Mouse (Mus musculus): ENCODE data around the gene Slc5a11.

Gene Slc5a11

GRCm38 (mm10) chr7:123214365-123215075 is at the start of gene Slc5a11:
Slc5a11 (plus strand) TSS chr7:123214780.
- peak; percentile 53 to 73 for DNase-seq

DNA sequence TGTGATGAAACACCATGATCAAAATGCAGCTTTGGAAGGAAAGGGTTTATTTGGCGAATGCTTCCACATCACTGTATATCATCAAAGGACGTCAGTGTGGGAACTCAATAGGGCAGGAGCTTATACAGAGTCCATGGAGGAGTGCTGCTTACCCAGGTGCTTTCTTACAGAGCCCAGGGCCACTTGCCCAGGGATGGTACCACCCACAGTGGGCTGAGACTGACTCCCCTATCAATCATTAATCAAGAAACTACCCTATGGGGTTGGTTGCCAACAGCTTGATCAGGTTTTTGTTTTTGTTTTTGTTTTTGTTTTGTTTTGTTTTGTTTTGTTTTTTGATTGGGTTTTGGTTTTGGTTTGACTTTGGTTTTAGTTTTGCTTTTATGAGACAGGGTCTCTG is 47.1 kb upstream of the Slc5a11 start:
- no peak for DNase-seq

DNA sequence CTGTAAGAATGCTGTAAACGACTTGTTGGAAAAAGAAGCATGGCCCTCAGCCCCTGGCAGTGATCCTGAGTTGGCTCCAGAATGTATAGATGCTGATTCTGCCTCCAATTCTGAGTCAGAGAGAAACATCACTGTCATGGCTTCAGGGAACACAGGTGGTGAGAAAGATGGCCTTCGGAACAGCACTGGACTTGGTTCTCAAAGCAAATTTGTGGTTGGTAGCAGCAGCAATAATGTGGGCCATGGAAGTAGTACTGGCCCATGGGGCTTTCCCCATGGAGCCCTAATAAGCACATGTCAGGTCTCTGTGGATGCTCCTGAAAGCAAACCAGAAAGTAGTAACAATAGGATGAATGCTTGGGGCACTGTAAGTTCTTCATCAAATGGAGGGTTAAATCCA is 45.0 kb upstream of the Slc5a11 start:
- no peak for DNase-seq

DNA sequence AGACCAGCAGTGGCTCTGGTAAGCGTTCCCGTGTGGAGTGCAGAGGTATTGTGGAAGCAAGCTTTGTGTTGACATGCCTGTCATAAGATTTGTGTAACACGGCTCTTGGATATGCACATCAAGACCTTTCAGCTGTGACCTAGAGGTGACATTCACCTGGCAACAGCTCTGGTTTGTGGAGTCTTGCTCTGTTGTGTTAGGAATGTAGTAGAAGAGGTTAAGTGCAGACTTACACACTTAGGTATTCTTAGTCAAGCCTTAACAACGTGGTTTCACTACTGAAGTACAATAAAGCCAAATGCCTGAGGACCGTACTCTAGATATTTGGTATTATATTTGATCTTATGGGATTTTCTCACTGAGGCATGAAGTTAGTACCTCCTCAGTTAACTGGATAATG is 42.5 kb upstream of the Slc5a11 start:
- DNase-seq, result no peak

DNA sequence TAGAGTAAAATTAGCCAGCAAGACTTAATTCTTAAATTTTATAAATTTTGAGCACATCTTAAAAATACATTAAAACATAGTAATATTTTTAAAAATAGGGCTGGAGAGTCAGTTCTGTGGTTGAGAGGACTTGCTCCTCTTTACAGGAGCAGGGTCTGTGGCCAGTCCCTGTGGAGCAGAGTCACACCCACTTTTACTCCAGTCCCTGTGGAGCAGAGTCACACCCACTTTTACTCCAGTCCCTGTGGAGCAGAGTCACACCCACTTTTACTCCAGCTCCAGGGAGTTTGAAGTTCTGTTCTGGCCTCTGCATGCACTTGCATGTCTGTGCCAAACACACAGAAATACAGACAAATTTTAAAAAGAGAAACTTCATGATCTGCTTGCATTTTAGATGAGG is 37.4 kb upstream of the Slc5a11 start:
- no peak for DNase-seq

DNA sequence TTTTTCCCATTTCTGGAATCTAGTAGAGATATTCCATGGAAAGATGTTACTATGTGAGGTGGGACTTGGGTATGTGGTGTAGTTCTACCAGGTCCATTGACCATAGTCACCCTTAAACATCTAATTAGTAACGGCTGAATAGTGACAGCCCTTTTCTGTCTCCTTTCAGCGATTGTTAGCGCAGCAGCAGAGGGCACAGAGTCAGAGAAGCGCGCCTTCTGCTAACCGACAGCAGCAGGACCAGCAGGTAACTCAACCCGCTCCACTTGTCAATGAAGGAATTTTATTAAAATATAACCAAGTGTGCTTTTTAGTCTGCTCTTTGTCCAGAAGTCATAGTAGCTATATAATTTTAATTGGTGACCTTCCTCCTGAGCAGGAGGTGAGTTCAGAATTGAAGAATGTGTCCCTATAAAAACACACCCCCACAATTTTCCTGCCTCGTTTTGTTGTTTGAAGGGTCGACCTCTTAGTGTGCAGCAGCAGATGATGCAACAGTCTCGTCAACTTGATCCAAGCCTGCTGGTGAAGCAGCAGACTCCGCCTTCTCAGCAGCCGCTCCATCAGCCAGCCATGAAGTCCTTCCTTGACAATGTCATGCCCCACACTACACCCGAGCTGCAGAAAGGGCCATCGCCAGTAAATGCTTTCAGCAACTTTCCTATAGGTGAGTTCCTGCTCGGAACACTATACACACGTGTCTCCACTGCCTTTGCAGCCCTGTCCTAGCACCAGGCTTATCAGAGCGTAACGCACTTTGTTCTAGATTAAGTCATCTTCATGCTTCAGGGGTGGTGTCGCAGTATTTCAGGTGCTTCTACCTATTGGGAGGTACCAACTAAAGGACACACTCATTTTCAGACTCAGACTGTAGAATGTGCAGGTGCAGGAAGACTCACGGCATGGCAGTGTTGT is 32.5 kb upstream of the Slc5a11 start:
- DNase-seq, result peak; percentile 38 to 58

DNA sequence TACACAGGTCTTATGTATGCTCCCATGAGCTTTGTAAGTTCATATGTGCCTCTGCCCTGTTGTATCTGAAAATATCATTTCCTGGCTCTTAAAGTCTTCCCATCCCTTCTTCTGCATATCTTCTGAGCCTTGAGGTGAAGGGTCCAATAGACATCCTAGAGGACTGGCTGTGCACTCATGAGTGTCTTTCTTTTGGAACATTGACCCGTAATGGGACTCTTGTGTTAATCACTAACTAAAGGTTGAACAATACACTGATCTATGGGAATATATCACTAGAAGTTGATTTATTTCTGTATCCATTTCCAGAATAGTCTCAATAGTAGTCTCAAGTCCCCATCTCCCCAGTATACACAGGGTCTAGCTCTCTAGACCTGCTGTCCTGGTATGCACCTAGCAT is 29.7 kb upstream of the Slc5a11 start:
- no peak for DNase-seq

- DNase-seq, result peak; percentile 25 to 26
These were observed 28.1 kb upstream of the Slc5a11 start for GRCm38 (mm10) chr7:123186463-123186862.

GRCm38 (mm10) chr7:123187246-123187645 is 27.3 kb upstream of the Slc5a11 start:
- no peak for DNase-seq

- no peak for DNase-seq
These were observed 26.1 kb upstream of the Slc5a11 start for GRCm38 (mm10) chr7:123188462-123188861.

GRCm38 (mm10) chr7:123189762-123190161 is 24.8 kb upstream of the Slc5a11 start:
- no peak for DNase-seq

GRCm38 (mm10) chr7:123191731-123192130 is 22.8 kb upstream of the Slc5a11 start:
- DNase-seq, result peak in 1 of 2 experiments; percentile 17

- no peak for DNase-seq
These were observed 21.4 kb upstream of the Slc5a11 start for GRCm38 (mm10) chr7:123193201-123193600.

- DNase-seq, result no peak
These were observed 19.9 kb upstream of the Slc5a11 start for GRCm38 (mm10) chr7:123194696-123195095.

DNA sequence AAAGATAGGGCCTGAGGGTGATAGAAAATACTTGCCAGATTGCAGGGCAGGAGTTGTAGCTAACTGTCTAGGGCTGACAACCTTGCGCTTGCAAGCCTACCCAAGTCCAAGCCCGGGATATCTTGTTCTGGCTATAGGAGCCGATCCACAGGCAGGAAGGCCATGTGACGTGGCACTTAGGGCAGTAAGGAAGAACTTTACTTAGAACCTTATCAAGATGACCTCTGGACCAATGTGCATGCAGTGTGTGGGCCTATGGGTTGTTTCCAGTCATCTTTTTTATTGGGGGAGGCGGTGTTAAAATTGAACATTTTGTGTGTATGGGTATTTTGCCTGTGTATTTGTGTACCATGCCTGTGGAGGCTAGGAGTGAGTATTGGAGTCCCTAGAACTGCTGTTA is 18.1 kb upstream of the Slc5a11 start:
- no peak for DNase-seq

GRCm38 (mm10) chr7:123198695-123199094 is 15.9 kb upstream of the Slc5a11 start:
- DNase-seq, result peak in 1 of 2 experiments; percentile 58

- no peak for DNase-seq
These were observed 15.4 kb upstream of the Slc5a11 start for GRCm38 (mm10) chr7:123199151-123199550.

DNA sequence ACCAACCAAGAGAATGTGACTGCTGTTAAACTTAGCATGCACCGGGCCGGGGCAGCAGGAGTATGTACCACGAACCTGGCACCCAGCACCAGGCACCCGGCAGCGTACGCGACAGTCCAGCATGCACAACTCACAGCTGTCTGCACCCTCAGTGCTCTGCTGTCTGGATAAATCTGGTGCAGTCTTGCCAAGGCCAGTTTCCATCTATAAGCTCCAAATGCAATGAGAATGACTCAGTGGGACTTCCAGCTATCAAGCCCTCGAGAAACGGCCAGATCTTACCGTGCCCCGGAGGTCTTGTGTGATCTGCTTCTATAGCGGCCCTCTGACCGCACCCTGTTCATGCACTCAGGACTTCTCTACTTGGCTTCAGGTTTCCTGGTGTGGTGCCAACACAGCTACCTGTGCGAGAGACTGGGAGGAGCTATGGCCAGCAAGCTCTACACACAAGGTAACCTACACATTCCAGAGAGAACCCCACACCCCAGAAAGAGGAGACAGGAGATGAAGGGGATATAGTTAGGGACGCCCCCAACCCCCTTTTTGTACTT is 14.8 kb upstream of the Slc5a11 start:
- DNase-seq, result no peak

DNA sequence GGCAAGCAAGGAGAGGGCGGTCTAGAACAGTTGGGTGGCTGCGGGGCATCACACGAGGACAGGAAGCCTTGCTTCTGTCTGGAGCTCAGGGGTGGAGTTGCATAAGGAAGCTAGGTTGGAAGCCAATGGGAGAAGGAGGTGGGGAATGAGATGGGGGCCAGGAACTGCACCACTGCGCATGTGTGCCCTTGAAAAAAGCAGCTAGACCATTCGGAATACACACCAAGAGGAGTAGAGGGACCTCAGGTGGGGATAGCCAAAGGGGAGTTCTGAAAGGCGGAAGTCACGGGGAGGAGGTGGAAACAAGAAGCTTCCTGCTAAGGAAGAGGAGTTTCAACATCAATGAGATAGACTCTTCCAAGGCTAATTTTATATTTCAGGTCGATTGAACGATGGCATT is 13.9 kb upstream of the Slc5a11 start:
- DNase-seq, result no peak

- DNase-seq, result peak; percentile 79 to 83
These were observed 9.3 kb upstream of the Slc5a11 start for GRCm38 (mm10) chr7:123205261-123205660.

DNA sequence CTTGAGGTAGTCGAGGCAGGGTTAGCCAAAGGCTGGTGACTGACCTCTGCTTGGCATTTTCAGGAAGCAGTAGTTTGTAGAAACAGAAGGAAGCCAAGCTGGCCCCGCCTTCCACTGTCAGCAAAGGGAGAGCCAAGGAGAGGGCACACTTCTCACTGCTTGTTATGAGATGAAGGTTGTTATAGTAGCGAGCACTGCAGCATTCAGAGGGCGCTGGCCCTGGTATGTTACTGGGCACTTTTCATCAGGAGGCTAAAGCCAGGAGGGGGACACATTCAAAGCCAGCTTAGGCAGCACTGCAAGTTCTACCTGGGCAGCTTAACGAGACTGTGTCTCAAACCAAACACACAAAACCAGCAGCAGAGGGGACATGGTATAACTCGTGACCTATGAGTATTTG is 7.0 kb upstream of the Slc5a11 start:
- DNase-seq, result no peak

DNA sequence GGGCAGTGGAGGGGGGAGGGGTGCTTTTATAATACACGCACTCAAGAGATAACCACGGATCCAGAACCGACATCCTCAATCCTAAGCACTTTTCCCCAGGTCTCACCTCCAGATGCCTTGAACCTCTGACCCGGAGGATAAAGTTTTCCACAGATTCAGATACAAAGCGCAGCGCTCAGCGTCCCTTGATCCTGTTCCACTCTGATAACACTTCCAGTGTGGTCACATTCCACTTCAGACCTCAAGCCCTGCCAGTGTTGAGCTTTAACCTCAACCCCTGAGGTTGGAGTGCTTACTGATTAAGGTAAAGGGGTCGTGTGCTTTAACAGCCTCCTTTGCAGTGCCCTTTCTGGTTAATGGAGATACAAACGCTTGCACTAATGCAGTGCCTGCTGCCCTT is 4.7 kb upstream of the Slc5a11 start:
- no peak for DNase-seq

GRCm38 (mm10) chr7:123211461-123211860 is 3.1 kb upstream of the Slc5a11 start:
- no peak for DNase-seq

DNA sequence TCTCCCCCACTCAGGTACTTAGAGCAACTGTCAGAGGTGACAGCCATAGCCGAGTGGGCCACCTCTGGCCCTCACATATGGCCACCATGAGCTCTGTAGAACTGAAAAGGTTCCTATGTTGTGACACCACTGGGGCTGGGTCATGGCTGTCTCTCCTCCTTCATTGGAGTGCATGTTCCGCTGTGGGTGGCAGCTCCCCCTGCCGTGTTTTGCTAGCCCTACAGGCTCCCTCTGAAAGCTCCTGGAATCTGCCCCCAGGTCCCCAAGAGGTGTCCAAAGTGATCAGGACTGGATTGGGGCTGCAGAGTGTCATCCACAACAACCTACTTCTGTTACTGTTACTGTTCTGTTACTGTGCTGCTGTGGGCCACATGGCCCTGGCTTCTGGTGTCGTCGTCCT is 2.3 kb upstream of the Slc5a11 start:
- DNase-seq, result no peak

Data from kidney, postnatal 4 days (tissue).